Mouse (Mus musculus): ENCODE measurements at regions not wholly inside any gene's neighbourhood (a gene's known extent, or its start where the extent isn't known, plus 50 kb on each side); places are given as distances from the start of the nearest gene placed in this dataset.
A peak's percentile ranks its signal among the peaks of the same experiment; 100 is the strongest.
"Not testable (repeated sequence)": the region's sequence is repeated elsewhere in the genome, so short reads cannot be mapped to it uniquely, and the experiment has no call there.

- no peak for DNase-seq
Measured at GRCm38 (mm10) chr17:61337094-61337493, 1544.0 kb downstream of the Efna5 start.

GRCm38 (mm10) chr17:61325401-61325800, 1555.7 kb downstream of the Efna5 start:
- DNase-seq: no peak

GRCm38 (mm10) chr17:61320865-61321264, 1560.3 kb downstream of the Efna5 start:
- no peak for DNase-seq

- no peak for DNase-seq
Measured at GRCm38 (mm10) chr17:61313424-61313823, 1567.7 kb downstream of the Efna5 start.

- no peak for DNase-seq
Measured at GRCm38 (mm10) chr17:61311189-61311588, 1569.9 kb downstream of the Efna5 start.

GRCm38 (mm10) chr17:61303611-61304010, 1577.5 kb downstream of the Efna5 start:
- no peak for DNase-seq

GRCm38 (mm10) chr17:61301984-61302383, 1579.1 kb downstream of the Efna5 start:
- DNase-seq: peak; percentile 7

GRCm38 (mm10) chr17:61301171-61301570, 1579.9 kb downstream of the Efna5 start:
- DNase-seq: no peak

GRCm38 (mm10) chr17:61291129-61291528, 1590.0 kb downstream of the Efna5 start:
- no peak for DNase-seq

- no peak for DNase-seq
Measured at GRCm38 (mm10) chr17:61288590-61288989, 1592.5 kb downstream of the Efna5 start.

GRCm38 (mm10) chr17:61273631-61274030, 1607.5 kb downstream of the Efna5 start:
- no peak for DNase-seq

- not testable (repeated sequence) for DNase-seq
Measured at GRCm38 (mm10) chr17:61256526-61256925, 1624.6 kb downstream of the Efna5 start.

- no peak for DNase-seq
Measured at GRCm38 (mm10) chr17:61248411-61248810, 1632.7 kb downstream of the Efna5 start.

- no peak for DNase-seq
Measured at GRCm38 (mm10) chr17:61217198-61217722, 1663.9 kb downstream of the Efna5 start.

- DNase-seq: no peak
Measured at GRCm38 (mm10) chr17:61204316-61204715, 1676.8 kb downstream of the Efna5 start.

GRCm38 (mm10) chr17:61187880-61188279, 1693.2 kb downstream of the Efna5 start:
- DNase-seq: not testable (repeated sequence)

- DNase-seq: no peak
Measured at GRCm38 (mm10) chr17:61176586-61176985, 1704.5 kb downstream of the Efna5 start.

- no peak for DNase-seq
Measured at GRCm38 (mm10) chr17:61159437-61159836, 1721.7 kb downstream of the Efna5 start.

- no peak for DNase-seq
Measured at GRCm38 (mm10) chr17:61137006-61137405, 1744.1 kb downstream of the Efna5 start.

- no peak for DNase-seq
Measured at GRCm38 (mm10) chr17:61127767-61128166, 1753.3 kb downstream of the Efna5 start.

- no peak for DNase-seq
Measured at GRCm38 (mm10) chr17:61106302-61106701, 1774.8 kb downstream of the Efna5 start.

GRCm38 (mm10) chr17:61060450-61060849, 1820.7 kb downstream of the Efna5 start:
- DNase-seq: no peak

GRCm38 (mm10) chr17:61058471-61058870, 1822.6 kb downstream of the Efna5 start:
- no peak for DNase-seq

GRCm38 (mm10) chr17:61033544-61034251, 1847.4 kb downstream of the Efna5 start:
- no peak for DNase-seq

- DNase-seq: no peak
Measured at GRCm38 (mm10) chr17:61018647-61019046, 1862.5 kb downstream of the Efna5 start.
